Mouse (Mus musculus): ENCODE results near the gene Alkbh7.

Alkbh7 gene

GRCm38 (mm10) chr17:56997029-56997667 is at the start of gene Alkbh7:
Gene Alkbh7, plus strand, starts transcription at chr17:56997339.
- peak; percentile 94 to 97 for DNase-seq

DNA sequence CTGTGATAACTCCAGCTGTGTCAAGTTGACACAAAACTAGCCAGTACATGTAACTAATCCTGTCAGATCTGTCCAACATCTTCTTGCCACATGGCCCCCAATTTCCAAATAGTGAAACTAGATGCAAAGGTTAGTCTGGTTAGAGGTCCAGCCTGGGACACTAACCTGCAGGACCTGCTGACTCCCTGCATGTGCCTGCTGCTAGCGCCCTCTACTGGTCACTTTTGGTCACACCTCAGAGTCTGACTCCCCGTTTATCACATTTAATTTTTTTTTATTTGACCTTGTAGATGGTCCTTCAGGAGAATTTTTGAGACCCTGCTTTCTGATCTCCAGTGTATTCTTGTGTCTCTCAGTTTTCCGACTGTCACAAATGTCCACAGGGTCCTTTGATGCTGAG is 46.2 kb upstream of the Alkbh7 start:
- peak in 1 of 2 experiments; percentile 28 for DNase-seq

- no peak for DNase-seq
Observed at GRCm38 (mm10) chr17:56952639-56953038, 44.5 kb upstream of the Alkbh7 start.

DNA sequence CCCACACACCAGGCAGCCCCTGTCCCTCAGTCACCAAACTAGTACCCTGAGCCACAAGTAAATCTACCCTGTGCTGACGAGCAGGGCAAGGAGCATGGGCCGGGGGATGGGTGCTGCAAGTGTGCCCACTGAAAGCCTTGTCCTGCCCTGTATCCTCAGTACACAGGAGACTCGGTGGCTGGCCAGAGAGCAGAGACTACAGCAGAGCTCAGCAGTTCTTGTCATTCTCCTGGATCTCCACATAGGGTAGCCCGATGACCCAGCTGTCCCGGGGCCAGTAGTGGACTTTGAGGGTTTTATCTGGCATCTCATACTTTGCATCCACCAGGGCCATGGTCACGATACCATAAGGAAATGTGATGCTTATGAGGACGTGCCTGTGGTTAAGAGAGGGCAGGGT is 42.3 kb upstream of the Alkbh7 start:
- DNase-seq = no peak

GRCm38 (mm10) chr17:56957763-56958429 is 39.2 kb upstream of the Alkbh7 start:
- peak in 1 of 2 experiments; percentile 14 for DNase-seq

GRCm38 (mm10) chr17:56958667-56959066 is 38.5 kb upstream of the Alkbh7 start:
- no peak for DNase-seq

GRCm38 (mm10) chr17:56961880-56962279 is 35.3 kb upstream of the Alkbh7 start:
- no peak for DNase-seq

- DNase-seq = no peak
Observed at GRCm38 (mm10) chr17:56962642-56963405, 34.3 kb upstream of the Alkbh7 start.

GRCm38 (mm10) chr17:56963646-56964045 is 33.5 kb upstream of the Alkbh7 start:
- no peak for DNase-seq

DNA sequence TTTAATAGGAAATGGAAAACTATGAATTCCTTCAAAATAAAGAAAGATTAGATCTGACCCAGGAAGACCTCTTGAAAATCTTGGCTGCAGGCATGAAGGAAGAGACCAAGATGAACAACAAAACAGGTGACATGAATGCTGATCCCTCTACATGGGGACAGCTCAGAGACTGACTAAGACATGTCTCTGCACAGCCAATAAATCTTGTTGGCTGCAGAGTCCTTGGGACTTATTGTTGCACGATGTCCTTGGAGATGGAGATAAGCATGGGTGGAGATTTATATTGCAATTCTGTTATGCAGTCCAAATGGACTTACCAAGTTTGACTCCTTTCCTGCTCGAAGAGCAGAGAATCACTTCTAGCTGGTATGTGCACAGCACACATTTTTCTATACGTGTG is 27.8 kb upstream of the Alkbh7 start:
- DNase-seq = no peak

- DNase-seq = no peak
Observed at GRCm38 (mm10) chr17:56970081-56970480, 27.1 kb upstream of the Alkbh7 start.

GRCm38 (mm10) chr17:56973956-56974707 is 23.0 kb upstream of the Alkbh7 start:
- no peak for DNase-seq

- DNase-seq = no peak
Observed at GRCm38 (mm10) chr17:56974708-56975240, 22.4 kb upstream of the Alkbh7 start.

DNA sequence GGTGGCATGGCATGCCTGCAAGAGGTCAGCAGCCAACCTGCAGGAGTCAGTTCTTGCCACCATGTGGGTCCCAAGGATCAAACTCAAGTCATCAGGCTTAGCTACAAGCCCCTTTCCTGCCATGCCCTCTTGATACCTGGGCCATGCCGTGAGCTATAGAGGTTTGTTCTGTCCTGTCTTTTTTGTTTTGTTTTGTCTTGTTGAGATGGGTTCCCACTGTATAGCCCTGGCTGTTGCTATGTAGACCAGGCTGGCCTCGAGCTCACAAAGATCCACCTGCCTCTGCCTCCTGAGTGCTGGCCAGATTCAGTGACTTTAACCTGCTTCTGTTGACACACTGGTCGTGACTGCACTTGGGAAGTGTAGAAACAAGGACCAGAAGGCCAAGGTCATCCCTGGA is 21.7 kb upstream of the Alkbh7 start:
- no peak for DNase-seq

DNA sequence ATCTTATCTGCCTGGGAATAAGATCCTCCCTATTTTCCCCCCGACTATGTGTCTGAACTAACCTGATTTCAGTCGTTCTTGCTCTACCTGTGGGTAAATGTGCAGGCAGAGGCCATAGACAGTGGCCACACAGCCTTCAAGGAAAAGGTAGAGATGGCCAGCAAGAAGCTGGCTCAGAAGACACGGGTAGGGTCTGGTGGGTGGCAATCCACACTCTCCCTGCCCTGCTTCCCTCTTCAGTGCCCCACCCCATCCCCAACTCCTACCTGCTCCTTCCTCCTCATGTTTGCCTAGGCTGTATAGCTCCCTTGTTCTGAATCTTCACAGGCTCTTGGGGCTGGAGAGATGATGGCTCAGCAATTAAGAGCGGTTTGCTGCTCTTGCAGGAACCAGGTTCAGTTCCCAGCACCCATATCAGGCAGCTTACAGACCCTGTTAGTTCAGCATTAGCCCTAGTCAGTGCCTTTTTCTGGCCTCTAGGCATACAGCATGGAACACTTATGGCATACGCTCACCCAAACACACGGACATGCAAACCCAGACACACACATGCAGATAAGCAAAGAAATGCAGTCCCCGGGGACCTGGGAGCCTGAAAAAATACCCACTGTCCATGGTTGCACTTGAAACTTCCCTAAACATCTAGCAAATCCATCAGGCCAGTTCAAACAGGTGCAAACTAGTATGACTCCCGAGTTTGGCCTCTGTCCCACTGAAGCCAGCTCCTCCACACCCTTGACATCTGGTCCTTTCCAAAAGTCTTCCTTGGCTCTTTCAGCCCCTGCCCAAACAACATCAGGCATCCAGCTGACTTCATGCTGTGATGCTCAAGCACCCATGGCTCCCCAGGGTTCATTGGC is 20.4 kb upstream of the Alkbh7 start:
- no peak for DNase-seq

DNA sequence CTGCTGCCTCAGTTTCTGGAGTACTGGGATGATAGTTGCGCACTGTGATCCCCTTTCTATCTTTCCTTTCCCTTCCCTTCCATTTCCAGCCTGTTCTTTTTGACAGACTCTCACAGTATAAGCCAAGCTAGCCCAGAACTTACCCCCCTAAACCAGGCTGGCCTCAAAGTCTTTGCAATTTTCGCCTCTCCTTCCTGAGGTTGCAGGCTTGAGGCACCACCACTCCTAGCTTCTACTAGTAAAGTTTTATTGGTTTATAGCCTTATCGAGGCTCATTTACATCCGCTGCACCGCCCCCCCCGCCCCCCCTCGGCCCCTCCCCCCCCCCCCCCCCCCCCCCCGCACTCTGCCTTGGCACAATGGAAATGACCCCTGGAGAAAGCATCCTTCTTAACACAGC is 17.6 kb upstream of the Alkbh7 start:
- no peak for DNase-seq

- DNase-seq = no peak
Observed at GRCm38 (mm10) chr17:56981049-56981448, 16.1 kb upstream of the Alkbh7 start.

DNA sequence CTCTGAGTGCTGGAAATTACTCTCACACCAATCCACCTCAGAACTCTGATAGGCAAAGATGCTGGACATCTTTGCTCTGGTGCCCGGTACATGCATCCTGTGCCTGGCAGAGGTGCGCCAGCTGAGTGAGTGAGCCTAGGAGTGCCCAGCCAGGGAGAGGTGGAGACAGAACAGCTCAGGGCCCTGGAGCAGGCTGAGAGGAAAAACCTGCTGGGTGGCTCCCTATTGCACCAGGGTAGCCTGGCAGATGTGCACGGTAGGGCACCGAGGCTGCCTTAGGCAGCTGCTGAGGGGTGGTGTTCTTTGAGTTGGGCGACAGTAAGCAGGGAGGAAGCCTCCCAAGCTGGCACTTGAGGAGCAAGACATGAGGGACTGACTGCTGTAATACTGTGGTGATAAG is 15.1 kb upstream of the Alkbh7 start, which contains the start of gene Acer1:
Gene Acer1 (minus strand): TSS at position 114 of the 400 bp plus-strand sequence.
- no peak for DNase-seq

GRCm38 (mm10) chr17:56984886-56985285 is 12.3 kb upstream of the Alkbh7 start:
- DNase-seq = no peak

- DNase-seq = no peak
Observed at GRCm38 (mm10) chr17:56985656-56986055, 11.5 kb upstream of the Alkbh7 start.

GRCm38 (mm10) chr17:56986105-56986805 is 10.9 kb upstream of the Alkbh7 start:
- no peak for DNase-seq
